Mouse (Mus musculus) cortical plate, adult 2 months (tissue): ENCODE results near the gene Rabep1. TPM values are rescaled to one million over a fixed set of nuclear protein-coding genes. Genes with fewer than 3 reads are reported as not detected.
A peak's percentile ranks its signal among the peaks of the same experiment; 100 is the strongest.

Experiments
- H3K27ac ChIP-seq: fragments of 200-500 bp; 2 replicates; pipeline ENCODE4 v1.5.1; 2012; ENCODE audit warnings: low read length, control low read depth, inconsistent platforms; ENCODE audit not compliant: insufficient read depth
- H3K4me1 ChIP-seq: fragments of 200-500 bp; 2 replicates; pipeline ENCODE4 v1.6.1; 2011; ENCODE audit warnings: low read length; ENCODE audit not compliant: control insufficient read depth, insufficient read depth
- H3K4me3 ChIP-seq: fragments of 200-500 bp; 2 replicates; pipeline ENCODE4 v1.5.1; 2011; ENCODE audit warnings: mild to moderate bottlenecking, low read length, control low read depth; ENCODE audit not compliant: insufficient read depth
- CTCF ChIP-seq: fragments of 200-500 bp; IDR thresholded peaks from 2 replicates; pipeline ENCODE4 v1.5.1; 2011; ENCODE audit warnings: mild to moderate bottlenecking, control low read depth, low read length; ENCODE audit not compliant: insufficient read depth; ENCODE audit errors: extremely low read depth
- POLR2A ChIP-seq: fragments of 200-500 bp; IDR thresholded peaks from 2 replicates; pipeline ENCODE4 v1.6.1; 2011; ENCODE audit warnings: mild to moderate bottlenecking, low read length, control low read depth; ENCODE audit not compliant: insufficient read depth; ENCODE audit errors: extremely low read depth
- polyA plus RNA-seq: library from polyadenylated mRNA; depleted of rRNA; stranded (reverse); fragments of >200 nt; gene quantifications from 2 replicates; pipeline ENCODE4 v1.2.3, GENCODE M21; 2012; rRNA removed

The Rabep1 gene
- 40.7 and 41.7 TPM in 2 replicates for polyA plus RNA-seq

DNA sequence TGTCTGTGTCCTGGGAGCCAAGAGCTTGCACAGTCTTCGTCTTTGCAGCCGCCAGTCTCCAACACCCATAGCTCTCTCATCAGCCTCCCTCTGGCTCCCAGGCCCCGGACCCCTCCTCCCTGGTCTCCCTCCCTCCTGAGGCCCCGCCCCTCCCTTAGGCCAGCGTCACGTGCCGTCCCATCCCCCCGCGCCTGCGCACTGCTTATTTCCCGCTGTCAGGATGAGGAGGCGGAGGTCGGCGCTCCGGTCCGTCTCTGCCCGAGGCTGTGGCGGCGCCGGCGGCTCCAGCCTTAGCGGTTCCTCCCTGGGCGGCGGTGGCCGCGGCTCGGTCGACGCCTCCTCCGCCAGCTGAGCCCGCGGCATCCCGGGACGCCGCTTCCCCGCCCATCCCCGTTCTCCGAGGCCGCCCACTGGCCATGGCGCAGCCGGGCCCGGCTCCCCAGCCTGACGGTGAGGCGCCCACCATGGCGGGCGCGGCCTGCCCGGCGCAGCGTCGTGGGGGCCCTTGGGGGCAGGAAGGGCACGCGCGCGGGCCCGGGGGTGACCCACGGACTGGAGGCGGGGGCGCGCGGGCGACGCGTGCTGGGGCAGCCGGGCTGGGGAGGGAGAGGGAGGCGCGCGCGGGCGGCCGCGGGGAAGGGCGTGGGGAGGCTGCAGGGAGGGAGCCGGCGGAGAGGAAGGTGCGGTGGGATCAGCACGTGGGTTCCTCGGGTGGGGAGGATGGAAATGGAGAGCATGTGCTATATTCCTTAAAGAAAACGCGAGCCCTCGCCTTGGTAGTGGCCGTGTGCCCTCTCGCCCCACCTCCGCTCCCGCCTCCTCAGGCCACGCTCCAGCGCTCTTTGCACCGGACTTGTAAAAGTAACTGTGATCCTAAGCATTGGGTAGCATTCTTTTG lies at the start of gene Rabep1:
Gene Rabep1, plus strand, starts transcription at position 220 of the 898 bp plus-strand sequence.
- Histone ChIP-seq H3K4me1 (peaks cover 6% of the 10 kb centered on the region; the same call in 1 of the 2 replicates), H3K27ac (peak within 1 kb of the TSS; percentile 95), H3K4me3 (peak within 1 kb of the TSS; percentile 100)
- TF ChIP-seq CTCF (no peak), POLR2A (peak; percentile 78)

DNA sequence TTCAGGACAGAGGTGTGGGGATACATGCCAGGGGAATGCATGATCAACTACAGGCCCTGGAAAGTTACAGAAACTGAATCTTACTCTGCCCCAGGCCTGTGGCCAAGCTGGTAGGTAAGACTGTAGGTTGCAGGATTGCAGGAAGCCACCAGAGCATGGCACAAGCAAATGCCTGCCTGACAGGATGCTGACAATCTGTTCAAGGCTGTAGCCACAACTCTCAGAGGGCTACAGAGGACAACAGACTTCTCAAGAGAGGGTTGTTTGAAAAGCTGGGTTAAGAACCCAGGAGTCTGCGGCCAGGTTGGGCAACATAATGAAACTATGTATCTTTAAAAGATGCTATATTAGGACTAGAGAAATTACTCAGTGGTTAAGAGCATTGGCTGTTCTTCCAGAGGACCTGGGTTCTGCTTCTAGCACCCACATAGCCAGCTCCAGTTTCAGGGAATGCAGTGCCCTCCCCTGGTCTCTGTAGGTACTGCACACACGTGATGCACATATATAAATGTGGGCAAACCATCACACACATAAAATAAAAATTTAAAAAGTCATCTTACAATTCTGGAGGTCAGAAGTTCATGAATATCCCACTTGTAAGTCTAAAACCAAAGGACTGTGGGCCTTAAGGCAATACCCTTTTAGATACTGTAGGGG lies 42.2 kb upstream of the Rabep1 start:
- no peak overlapping the region for H3K27ac ChIP-seq
- H3K4me3 ChIP-seq: no peak overlapping the region
- TF ChIP-seq CTCF (no peak), POLR2A (no peak)
- no peaks in the 10 kb centered on the region for H3K4me1 ChIP-seq

DNA sequence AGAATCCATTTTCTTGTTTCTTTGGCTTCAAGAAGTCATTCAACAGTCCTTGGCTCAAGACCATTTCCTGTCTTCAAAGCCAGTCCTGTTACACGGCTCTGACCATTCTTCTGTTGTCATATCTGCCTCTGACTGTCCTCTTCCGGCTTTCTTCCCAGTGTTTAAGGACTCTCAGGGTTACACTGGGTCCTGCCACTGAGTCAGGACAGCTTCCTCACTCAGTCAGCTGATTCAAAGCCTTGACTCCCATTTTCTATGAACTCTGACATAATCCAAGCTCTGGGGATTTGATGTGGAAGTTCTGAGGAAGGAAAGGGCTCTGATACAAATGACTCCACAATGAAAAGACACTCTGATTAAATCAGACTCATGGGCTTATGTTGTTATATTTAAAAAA lies 41.7 kb upstream of the Rabep1 start:
- TF ChIP-seq CTCF: no peak
- TF ChIP-seq POLR2A: no peak
- Histone ChIP-seq H3K27ac (no peak overlapping the region), H3K4me1 (no peaks in the 10 kb centered on the region), H3K4me3 (no peak overlapping the region)

DNA sequence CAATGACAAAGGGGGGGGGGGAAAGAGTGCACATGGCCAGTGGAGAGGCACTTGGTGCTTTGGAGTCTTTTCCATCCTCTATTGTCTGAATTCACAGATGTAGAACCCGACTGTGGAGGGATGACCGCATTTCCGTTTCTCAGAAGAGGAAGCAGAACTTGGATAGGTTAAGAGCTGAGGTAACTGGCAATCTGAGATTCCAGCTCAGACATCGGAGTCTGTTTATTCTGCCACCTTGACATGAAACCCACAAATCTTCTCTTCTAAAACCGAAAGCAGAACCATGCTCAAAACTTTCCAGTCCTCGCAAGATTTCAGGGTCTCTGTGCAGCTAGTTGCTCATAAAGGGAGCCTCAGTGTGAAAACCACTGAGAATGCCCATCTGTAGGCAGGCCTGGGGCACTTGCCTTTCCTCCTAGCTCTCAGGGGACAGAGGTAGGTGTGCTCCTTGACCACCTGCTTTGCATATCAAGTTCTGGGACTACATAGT lies 40.8 kb upstream of the Rabep1 start:
- no peak overlapping the region for H3K27ac ChIP-seq
- H3K4me3 ChIP-seq: no peak overlapping the region
- no peaks in the 10 kb centered on the region for H3K4me1 ChIP-seq
- TF ChIP-seq CTCF (no peak), POLR2A (no peak)

DNA sequence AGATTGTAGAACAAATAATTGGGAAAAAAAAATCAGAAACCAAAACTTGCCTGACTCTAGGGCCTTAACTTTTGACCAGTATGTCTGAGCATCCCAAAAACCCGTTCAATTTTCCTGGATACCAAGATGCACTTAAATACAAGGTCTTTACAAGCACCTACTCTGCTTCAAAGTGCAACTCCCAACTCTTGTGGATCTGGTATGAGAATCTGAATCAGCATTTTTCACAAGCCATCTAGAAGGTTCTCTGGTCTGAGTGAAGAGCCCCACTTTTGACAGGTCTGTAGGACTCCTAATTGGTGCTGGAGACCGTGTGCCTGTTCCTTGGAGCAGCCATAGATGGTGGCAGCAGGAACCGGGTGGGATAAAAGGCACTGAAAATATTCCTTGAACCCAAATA lies 40.2 kb upstream of the Rabep1 start:
- TF ChIP-seq POLR2A (no peak), CTCF (no peak)
- Histone ChIP-seq H3K4me1 (no peaks in the 10 kb centered on the region), H3K4me3 (no peak overlapping the region), H3K27ac (no peak overlapping the region)

DNA sequence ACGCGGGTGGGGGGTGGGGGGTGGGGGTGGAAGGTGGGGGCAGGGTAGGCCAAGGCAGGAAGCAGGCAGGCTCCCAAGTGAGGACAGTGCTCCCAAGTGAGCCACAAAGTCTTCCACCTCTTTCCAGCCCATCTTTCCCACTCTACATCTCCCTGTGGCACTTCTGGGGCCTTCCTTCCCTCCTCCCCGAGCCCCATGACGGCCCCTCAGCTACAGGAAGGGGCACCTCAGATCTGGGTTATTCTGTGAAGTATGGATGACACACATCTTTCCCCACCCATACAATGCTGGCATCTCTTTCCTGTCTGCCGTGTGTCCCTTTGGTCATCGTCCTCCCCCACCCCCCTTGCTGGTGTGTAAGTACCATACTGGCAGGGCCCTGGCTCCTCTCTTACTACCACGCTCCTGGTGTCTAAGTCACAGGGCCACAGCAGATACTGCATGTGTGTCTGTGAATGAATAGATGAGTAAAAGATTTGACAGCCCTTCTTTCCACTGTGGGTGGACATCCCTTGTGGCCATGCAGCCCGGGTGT lies 38.9 kb upstream of the Rabep1 start:
- H3K4me1 ChIP-seq: no peaks in the 10 kb centered on the region
- TF ChIP-seq CTCF: no peak
- TF ChIP-seq POLR2A: no peak
- no peak overlapping the region for H3K27ac ChIP-seq
- H3K4me3 ChIP-seq: no peak overlapping the region

DNA sequence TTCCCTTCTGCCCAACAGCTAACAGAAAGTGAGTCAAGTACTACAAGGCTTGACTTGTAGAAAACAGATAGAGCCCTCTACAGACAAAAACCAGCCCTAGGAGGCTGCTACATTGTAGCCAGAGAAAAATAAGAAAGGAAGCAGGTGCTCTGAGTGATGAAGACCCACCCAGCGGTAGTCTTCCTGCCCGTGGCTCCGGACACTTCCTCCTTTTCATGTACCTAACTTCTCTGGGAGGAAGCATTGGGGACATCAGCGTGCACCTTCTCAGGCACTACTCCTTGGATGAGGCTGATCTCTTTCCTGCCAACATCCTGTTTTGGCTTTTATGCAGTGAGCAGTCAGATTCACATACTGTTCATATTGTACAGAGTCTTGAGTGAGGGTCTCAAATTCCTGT lies 37.9 kb upstream of the Rabep1 start:
- H3K4me1 ChIP-seq: no peaks in the 10 kb centered on the region
- no peak overlapping the region for H3K27ac ChIP-seq

DNA sequence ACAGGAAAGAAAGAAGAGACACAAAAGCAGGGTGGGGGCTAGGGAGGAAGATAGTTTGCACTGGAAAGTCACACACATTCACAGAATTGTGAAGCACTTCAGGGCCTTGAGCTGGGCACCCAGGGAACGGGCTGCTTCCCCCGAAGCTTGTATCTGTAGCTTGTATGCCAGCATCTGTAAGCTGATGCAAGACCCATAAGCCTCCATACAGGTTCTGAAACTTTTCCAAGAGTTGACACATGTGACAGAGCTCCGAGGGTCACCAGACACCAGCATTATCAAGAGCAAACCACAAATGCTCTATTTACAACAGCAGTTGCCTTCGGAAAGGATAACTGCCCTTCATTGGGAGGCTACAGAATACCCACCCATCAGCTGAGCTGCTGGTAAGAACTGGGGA lies 36.9 kb upstream of the Rabep1 start:
- TF ChIP-seq CTCF (no peak), POLR2A (no peak)
- H3K4me3 ChIP-seq: no peak overlapping the region
- H3K27ac ChIP-seq: no peak overlapping the region
- H3K4me1 ChIP-seq: no peaks in the 10 kb centered on the region

More for the DNA sequence above, 37.9 kb upstream of the Rabep1 start:
- TF ChIP-seq POLR2A (no peak), CTCF (no peak)
- H3K4me3 ChIP-seq: no peak overlapping the region

DNA sequence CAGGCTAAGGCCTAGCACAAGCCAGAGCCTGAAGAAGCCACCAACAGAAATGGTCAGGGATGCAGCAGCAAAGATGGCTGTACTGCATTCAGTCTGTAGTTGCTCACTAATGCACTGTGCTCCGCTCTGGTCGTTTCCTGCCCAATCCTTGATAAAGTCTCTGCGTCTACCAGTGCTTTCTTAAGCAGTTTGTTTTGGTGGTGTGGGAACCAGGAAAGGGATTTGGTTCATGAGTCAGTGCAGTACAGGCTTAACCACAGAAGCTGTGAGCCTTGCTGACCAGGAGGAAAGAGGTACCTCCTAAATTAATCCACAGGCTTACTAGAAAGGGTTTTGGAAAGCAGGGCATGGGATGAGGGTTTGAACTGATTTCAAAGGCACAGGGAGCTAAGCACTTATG lies 36.5 kb upstream of the Rabep1 start:
- H3K4me1 ChIP-seq: no peaks in the 10 kb centered on the region
- TF ChIP-seq CTCF (no peak), POLR2A (no peak)
- H3K4me3 ChIP-seq: no peak overlapping the region
- H3K27ac ChIP-seq: no peak overlapping the region
